Mouse (Mus musculus) Patski (cell line): Measurements from ENCODE around the gene Cenpl. TPM values are rescaled to one million over a fixed set of nuclear protein-coding genes. Genes with fewer than 3 reads are reported as not detected.

Experiments used
- ATAC-seq: fragments of 100-300 bp; one replicate; pipeline ENCODE4 v1.8.0; 2021
- CTCF ChIA-PET: fragments of 350-600 bp; sonication (Branson Sonifier 250); formaldehyde crosslinking; loops from one replicate; lab custom pipeline; 2022; ENCODE audit warnings: inconsistent platforms; lab: Charles Lee
- POLR2A ChIA-PET: fragments of 350-600 bp; sonication (Branson Sonifier 250); formaldehyde crosslinking; loops from one replicate; lab custom pipeline; 2022; ENCODE audit warnings: antibody characterized with exemption, inconsistent platforms; lab: Charles Lee
- DNase-seq: peaks from one replicate; pipeline ENCODE4 v3.0.0-alpha.2; 2011; ENCODE audit warnings: low read depth, low spot score
- H3K27me3 ChIP-seq: fragments of 371-371 bp; one replicate; pipeline ENCODE4 v1.5.1; 2021
- CTCF ChIP-seq: fragments of 100-300 bp; IDR thresholded peaks from one replicate; pipeline ENCODE4 v1.5.1; 2021
- in situ Hi-C: fragments of 300-500 bp; cut with MboI; formaldehyde crosslinking; loops from 3 replicates; pipeline ENCODE4 v1.11.1; 2018; ENCODE audit warnings: low pct_unique_long_range_greater_than_20kb, mixed read lengths
- polyA plus RNA-seq: library from polyadenylated mRNA; unstranded; gene quantifications from one replicate; pipeline ENCODE4 v1.2.3, GENCODE M21; 2021

Gene Cenpl
- polyA plus RNA-seq, 1 experiment from 2014 or later, result 10.2 TPM

DNA sequence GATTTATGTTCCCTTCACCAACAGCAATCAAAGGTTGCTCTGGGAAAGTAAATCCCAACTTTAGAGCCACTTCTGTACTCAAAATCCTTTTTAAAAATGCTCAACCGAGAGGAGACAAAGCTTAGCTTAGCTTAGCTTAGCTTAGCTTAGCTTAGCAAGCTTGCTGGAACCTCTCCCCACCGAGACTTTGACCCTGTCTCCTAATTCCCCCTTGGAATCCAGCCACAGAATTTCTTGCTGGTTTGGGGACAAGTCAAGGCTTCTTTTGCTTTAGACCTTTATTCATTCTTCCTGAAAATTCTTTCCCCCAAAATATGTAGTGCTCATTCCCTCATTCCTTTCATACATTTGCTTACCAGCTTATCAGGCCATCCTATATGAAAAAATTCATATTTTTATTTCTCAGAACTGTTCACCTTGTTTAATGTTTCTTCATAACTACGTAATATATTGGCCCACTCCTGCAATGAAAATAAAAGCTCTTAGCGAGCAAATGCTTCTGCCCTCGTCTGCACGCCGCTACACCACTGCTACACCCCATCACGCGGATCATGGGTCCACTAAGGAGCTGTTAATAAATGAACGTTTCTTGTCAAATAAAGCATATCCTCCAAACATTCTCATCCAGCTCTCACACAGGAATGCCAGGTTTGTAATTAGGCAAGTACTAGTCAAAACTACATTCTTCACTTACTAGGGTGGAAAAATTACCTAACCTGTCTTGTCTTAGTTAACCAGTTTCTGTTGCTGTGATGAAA is 52.3 kb downstream of the Cenpl start:
- ATAC-seq, result no peak
- in situ Hi-C loops, result no loop called here
- POLR2A ChIA-PET, result interaction anchor here (1.1 kb wide), 1 partner anchor 12 kb away, joined by 3 read pairs; no protein-coding TSS in a partner anchor

DNA sequence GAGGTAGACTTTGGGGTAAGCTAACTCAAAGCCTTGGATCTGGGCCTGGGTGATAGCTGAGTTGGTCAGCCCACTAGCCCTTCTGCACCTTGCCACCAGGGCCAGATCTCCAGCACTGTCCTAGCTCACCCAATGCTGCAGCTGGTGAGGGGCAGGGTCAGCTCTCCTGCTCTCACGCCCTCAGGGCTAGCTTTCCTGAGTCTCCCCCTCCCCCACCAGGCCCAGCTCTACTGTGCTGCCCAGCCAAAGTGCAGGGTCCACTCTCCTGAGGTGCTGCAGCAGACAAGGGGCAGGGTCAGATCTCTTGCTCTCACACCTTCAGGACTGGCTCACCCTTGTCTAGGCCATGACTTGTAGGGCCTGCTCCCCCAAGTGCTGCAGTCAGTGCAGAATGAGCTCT is 55.9 kb downstream of the Cenpl start:
- ATAC-seq, result no peak
- H3K27me3 ChIP-seq, result no peaks in the 10 kb centered on the region
- in situ Hi-C loops, result no loop called here
- ChIA-PET POLR2A (no interaction called here), CTCF (interaction anchor here (0.7 kb wide), 1 partner anchor 16 kb away, joined by 3 read pairs; no protein-coding TSS in a partner anchor)
- no peak for TF ChIP-seq CTCF
- DNase-seq, result no peak

More for the DNA sequence above, 52.3 kb downstream of the Cenpl start:
- no peak for TF ChIP-seq CTCF
- no peak for DNase-seq
- no peaks in the 10 kb centered on the region for H3K27me3 ChIP-seq
- CTCF ChIA-PET, result interaction anchor here (1.0 kb wide), 1 partner anchor 16 kb away, joined by 3 read pairs; no protein-coding TSS in a partner anchor

DNA sequence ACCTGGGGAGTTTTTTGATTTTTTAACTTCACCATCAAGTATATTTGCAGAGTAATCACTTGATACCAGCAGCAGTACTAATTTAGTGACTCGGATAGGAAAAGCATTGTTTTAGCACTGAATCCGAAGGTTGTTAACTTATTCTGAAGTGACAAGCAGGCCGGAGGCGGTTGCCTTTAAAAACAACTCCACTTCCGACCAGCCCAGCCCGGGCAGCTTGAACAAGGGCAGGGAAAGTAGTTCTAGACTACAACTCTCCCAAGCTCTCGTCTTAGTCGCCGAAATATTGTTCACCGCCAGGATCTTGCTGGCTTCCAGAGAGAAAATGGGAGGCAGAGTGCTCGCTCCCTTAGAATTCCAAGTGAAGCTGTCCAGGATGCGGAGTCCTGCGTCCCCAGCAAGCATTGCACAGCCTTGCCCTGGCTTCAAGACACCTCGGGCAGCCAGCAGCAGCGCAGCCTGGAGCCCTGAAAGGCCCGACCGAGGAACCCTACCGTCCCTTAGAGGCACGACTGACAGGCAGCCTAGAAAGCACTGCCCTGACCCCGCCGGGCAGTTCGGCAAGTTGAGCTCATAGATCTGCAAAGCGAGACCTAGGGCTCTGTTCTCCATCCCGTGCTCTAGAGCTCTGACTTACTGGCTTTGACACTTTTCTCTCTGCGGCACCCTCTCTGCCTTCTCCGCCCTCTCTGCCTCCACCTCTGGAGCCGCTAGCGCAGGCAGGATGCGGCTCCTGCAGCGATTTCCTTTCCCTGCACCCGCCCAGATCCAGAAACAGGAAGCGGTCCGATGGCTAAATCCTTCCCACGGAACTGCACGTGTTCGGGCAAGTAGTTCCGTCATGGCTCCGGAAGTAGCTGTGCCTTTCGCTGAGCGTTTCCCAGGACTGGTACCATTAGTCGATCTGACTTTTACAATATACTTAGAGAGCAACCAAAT is 60.5 kb downstream of the Cenpl start, which contains the start of gene Klhl20:
Gene Klhl20, minus strand, starts transcription at position 786 of the 939 bp plus-strand sequence.
- ATAC-seq, result peak; percentile 95

More for the DNA sequence above, 60.5 kb downstream of the Cenpl start, which contains the start of gene Klhl20:
- no peaks in the 10 kb centered on the region for H3K27me3 ChIP-seq
- CTCF ChIA-PET, result interaction anchor here (1.0 kb wide), 1 partner anchor 20 kb away, joined by 3 read pairs; no protein-coding TSS in a partner anchor
- peak; percentile 69 for DNase-seq
- in situ Hi-C loops, result no loop called here
- POLR2A ChIA-PET, result interaction anchor here (0.6 to 1.4 kb wide), 3 partner anchors 17 to 95 kb away, joined by 3 read pairs; no protein-coding TSS in a partner anchor
- no peak for TF ChIP-seq CTCF

Other genes starting within 250 kb of the Cenpl start
- 15.9 TPM for gene Rc3h1, start 164.3 kb upstream of the Cenpl start, polyA plus RNA-seq
- gene Serpinc1, start 92.1 kb upstream of the Cenpl start, polyA plus RNA-seq, result 1.3 TPM
- gene Zbtb37, start 35.9 kb upstream of the Cenpl start, polyA plus RNA-seq, result 3.7 TPM
- 39.0 TPM for gene Dars2, start 55 bp upstream of the Cenpl start, polyA plus RNA-seq
- 15.8 TPM for gene Klhl20, start 60.8 kb downstream of the Cenpl start, polyA plus RNA-seq
- 0.39 TPM for gene Ankrd45, start 72.0 kb downstream of the Cenpl start, polyA plus RNA-seq
- gene Tex50, start 88.6 kb downstream of the Cenpl start, polyA plus RNA-seq, result not detected
- gene Prdx6, start 180.5 kb downstream of the Cenpl start, polyA plus RNA-seq, result 295 TPM